Mouse (Mus musculus) limb, embryonic 13.5 days (tissue): ENCODE measurements around the gene Abcb6. TPM values are rescaled to one million over a fixed set of nuclear protein-coding genes. Genes with fewer than 3 reads are reported as not detected.

Source experiments
- ATAC-seq: fragments of 200-750 bp; cut with Nextera tagmentation; 2 replicates; pipeline ENCODE4 v1.8.0; 2017; ENCODE audit warnings: low read depth, moderate number of reproducible peaks, moderate TSS enrichment; ENCODE audit not compliant: low FRiP score
- H3K27ac ChIP-seq: fragments of 300-500 bp; sonication (generic); 2 replicates; pipeline ENCODE4 v1.5.1; 2015; ENCODE audit warnings: inconsistent platforms, mild to moderate bottlenecking, moderate library complexity
- H3K27me3 ChIP-seq: fragments of 300-500 bp; sonication (generic); 2 replicates; pipeline ENCODE4 v1.6.1; 2015; ENCODE audit warnings: mild to moderate bottlenecking, inconsistent platforms
- H3K36me3 ChIP-seq: fragments of 300-500 bp; sonication (generic); 2 replicates; pipeline ENCODE4 v1.6.1; 2015; ENCODE audit warnings: inconsistent platforms, mild to moderate bottlenecking, moderate library complexity
- H3K4me1 ChIP-seq: fragments of 300-500 bp; sonication (generic); 2 replicates; pipeline ENCODE4 v1.6.1; 2015; ENCODE audit warnings: inconsistent platforms
- H3K4me2 ChIP-seq: fragments of 300-500 bp; sonication (generic); replicated peaks from 2 replicates; pipeline ENCODE4 v1.6.1; 2015; ENCODE audit warnings: inconsistent platforms, mild to moderate bottlenecking, moderate library complexity
- H3K4me3 ChIP-seq: fragments of 300-500 bp; sonication (generic); 2 replicates; pipeline ENCODE4 v1.5.1; 2015; ENCODE audit warnings: moderate library complexity, mild to moderate bottlenecking, inconsistent platforms
- H3K9ac ChIP-seq: fragments of 300-500 bp; sonication (generic); 2 replicates; pipeline ENCODE4 v1.6.1; 2015; ENCODE audit warnings: mild to moderate bottlenecking, inconsistent platforms
- H3K9me3 ChIP-seq: fragments of 300-500 bp; sonication (generic); 2 replicates; pipeline ENCODE4 v1.6.1; 2016; ENCODE audit warnings: inconsistent platforms
- WGBS: fragments of 180-500 bp; shearing (Covaris S2); methylation state at CpG from one replicate; pipeline ENCODE4 v1.1.7; 2015; 5-methylcytosine and 5-hydroxymethylcytosine counted together
- polyA plus RNA-seq: library from polyadenylated mRNA; unstranded; fragments of >200 nt; fragmentation: Nextera tagmentation; extraction: Ambion mirVana; gene quantifications from 2 replicates; pipeline ENCODE4 v1.2.1, GENCODE M21; 2015

Gene Abcb6
- polyA plus RNA-seq, 1 experiment from 2014 or later, result 39.5 TPM

- peaks cover 22% of the 10 kb centered on the region for H3K4me1 ChIP-seq
- peak within 1 kb of the TSS; percentile 93 for H3K27ac ChIP-seq
- peak within 1 kb of the TSS; percentile 90 for H3K9ac ChIP-seq
- H3K27me3 ChIP-seq, result no peaks in the 10 kb centered on the region
- H3K4me3 ChIP-seq, result peak within 1 kb of the TSS; percentile 80
- H3K4me2 ChIP-seq, result peak within 1 kb of the TSS; percentile 95
- no peaks in the 10 kb centered on the region for H3K9me3 ChIP-seq
- peaks cover 39% of the 10 kb centered on the region for H3K36me3 ChIP-seq
- ATAC-seq, result peak; percentile 99
- under 1% methylated on average over 55 of the region's 56 CpGs for WGBS
Measured at GRCm38 (mm10) chr1:75191622-75192402, 11.6 kb upstream of the Abcb6 start, which contains the start of the genes Ankzf1 and Atg9a. Gene Ankzf1, plus strand, starts transcription at chr1:75192151. Gene Atg9a, minus strand, starts transcription at chr1:75192196.

DNA sequence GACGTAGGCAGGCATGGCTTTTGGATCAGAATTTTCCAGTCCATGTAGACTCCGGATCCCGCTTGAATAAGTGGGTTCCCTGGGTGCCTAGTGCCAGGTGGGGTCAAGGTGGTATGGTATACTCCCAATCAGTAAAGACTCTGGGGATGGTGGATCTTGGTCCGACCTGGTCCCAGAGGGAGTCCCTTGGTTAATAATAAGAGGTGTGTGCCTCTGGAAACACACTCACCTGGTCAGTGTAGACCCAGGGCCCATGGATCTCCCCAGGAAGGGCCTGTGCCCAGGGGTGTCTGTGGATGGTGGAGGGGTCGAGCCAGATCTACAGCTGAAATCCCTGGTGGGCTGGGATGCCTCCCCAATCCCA lies 11.0 kb upstream of the Abcb6 start:
- Histone ChIP-seq H3K27me3 (no peaks in the 10 kb centered on the region), H3K4me3 (peak overlapping the region; percentile 80), H3K9ac (peak overlapping the region; percentile 87), H3K36me3 (peaks cover 39% of the 10 kb centered on the region), H3K27ac (peak overlapping the region; percentile 77; the same call in 1 of the 2 replicates), H3K9me3 (no peaks in the 10 kb centered on the region), H3K4me2 (peak overlapping the region; percentile 95), H3K4me1 (peaks cover 22% of the 10 kb centered on the region)
- no peak for ATAC-seq
- WGBS, result 41% methylated on average over 5 of the region's 5 CpGs

DNA sequence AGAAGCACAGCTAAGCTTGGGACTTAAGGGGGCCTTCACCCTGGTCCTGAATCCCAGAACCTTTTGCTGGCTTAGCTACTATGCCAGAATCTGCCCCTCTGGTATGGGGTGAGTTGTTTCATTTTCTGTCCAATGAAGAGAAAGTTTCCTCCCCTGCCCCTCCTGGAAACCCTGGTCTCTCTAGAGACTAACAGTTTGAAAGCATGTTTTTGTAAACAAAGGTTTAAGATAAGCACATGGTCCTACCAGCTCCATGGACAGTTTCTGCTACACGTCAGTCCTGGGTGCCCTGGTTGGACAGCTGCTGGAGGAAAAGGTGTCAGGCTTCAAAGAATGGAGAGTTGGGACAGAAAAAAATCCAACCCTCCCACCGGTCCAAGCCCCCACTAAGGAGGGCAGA lies 10.4 kb upstream of the Abcb6 start:
- Histone ChIP-seq H3K27me3 (no peaks in the 10 kb centered on the region), H3K27ac (no peak overlapping the region), H3K4me2 (peak overlapping the region; percentile 95), H3K9ac (peak overlapping the region; percentile 87; the same call in 1 of the 2 replicates), H3K4me1 (peaks cover 22% of the 10 kb centered on the region), H3K9me3 (no peaks in the 10 kb centered on the region), H3K36me3 (peaks cover 39% of the 10 kb centered on the region), H3K4me3 (peak overlapping the region; percentile 80)
- 52% methylated on average over 2 of the region's 2 CpGs for WGBS
- ATAC-seq, result no peak

GRCm38 (mm10) chr1:75187914-75188483 lies 7.8 kb upstream of the Abcb6 start:
- Histone ChIP-seq H3K9me3 (no peaks in the 10 kb centered on the region), H3K4me1 (peaks cover 15% of the 10 kb centered on the region), H3K27me3 (no peaks in the 10 kb centered on the region), H3K4me3 (no peak overlapping the region), H3K4me2 (no peak overlapping the region), H3K36me3 (peaks cover 61% of the 10 kb centered on the region), H3K27ac (no peak overlapping the region), H3K9ac (no peak overlapping the region)
- ATAC-seq, result no peak
- 79% methylated on average over 2 of the region's 2 CpGs for WGBS

GRCm38 (mm10) chr1:75187126-75187525 lies 6.9 kb upstream of the Abcb6 start:
- H3K27me3 ChIP-seq, result no peaks in the 10 kb centered on the region
- H3K9me3 ChIP-seq, result no peaks in the 10 kb centered on the region
- no peak for ATAC-seq
- H3K4me1 ChIP-seq, result peaks cover 12% of the 10 kb centered on the region
- H3K36me3 ChIP-seq, result peaks cover 69% of the 10 kb centered on the region
- H3K27ac ChIP-seq, result no peak overlapping the region
- no peak overlapping the region for H3K9ac ChIP-seq
- no peak overlapping the region for H3K4me2 ChIP-seq
- no peak overlapping the region for H3K4me3 ChIP-seq

GRCm38 (mm10) chr1:75185495-75185894 lies 5.3 kb upstream of the Abcb6 start:
- H3K9me3 ChIP-seq, result no peaks in the 10 kb centered on the region
- H3K27me3 ChIP-seq, result no peaks in the 10 kb centered on the region
- H3K27ac ChIP-seq, result no peak overlapping the region
- no peak overlapping the region for H3K9ac ChIP-seq
- no peak for ATAC-seq
- H3K4me2 ChIP-seq, result no peak overlapping the region
- peaks cover 80% of the 10 kb centered on the region for H3K36me3 ChIP-seq
- peaks cover 8% of the 10 kb centered on the region for H3K4me1 ChIP-seq
- WGBS, result 92% methylated on average over 11 of the region's 11 CpGs
- H3K4me3 ChIP-seq, result no peak overlapping the region

DNA sequence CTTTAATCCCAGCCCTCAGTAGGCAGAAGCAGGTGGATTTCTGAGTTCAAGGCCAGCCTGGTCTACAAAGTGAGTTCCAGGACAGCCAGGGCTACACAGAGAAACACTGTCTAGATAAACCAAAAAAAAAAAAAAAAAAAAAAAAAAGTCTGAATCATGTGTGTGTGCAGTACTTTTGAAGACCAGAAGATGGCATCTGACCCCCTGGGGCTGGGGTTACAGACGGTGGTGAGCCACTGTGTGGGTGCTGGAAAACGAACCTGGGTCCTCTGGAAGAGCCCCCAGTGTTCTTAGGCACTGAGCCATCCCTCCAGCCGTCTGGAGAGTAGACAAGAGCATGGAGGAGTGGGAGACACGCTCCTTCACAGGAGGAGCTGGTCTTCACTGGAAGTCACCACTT lies 2.0 kb upstream of the Abcb6 start:
- Histone ChIP-seq H3K4me2 (no peak overlapping the region), H3K27ac (no peak overlapping the region), H3K4me3 (no peak overlapping the region), H3K9ac (no peak overlapping the region), H3K4me1 (peaks cover 18% of the 10 kb centered on the region), H3K36me3 (peaks cover 70% of the 10 kb centered on the region), H3K9me3 (no peaks in the 10 kb centered on the region), H3K27me3 (no peaks in the 10 kb centered on the region)
- ATAC-seq, result no peak
- 68% methylated on average over 4 of the region's 4 CpGs for WGBS

DNA sequence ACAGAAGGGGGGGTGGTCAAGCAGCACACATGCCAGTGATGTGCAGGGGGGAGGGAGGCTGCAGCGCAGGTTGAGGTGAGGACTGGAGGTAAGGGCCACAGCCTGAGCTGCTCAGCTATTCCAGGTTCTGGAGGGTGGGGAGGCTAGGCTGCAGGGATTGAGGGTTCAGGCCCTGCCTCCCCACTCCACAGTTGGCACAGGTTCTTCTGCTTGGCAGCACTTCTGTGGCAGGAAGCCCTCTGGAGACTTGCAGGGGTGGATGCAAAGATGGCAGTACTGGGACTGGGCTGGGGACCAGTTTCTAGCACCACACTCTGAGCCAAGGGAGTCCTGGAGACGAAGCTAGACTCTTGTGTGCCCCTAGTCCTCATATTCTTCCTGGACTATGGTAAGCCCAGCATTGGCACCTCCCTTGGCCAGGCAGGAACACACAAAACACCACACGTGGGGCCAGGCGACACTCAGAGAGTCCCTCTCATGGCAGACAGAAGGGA lies 1.2 kb upstream of the Abcb6 start:
- H3K9me3 ChIP-seq, result no peaks in the 10 kb centered on the region
- H3K27me3 ChIP-seq, result no peaks in the 10 kb centered on the region
- no peak overlapping the region for H3K27ac ChIP-seq
- WGBS, result 88% methylated on average over 4 of the region's 4 CpGs
- H3K4me2 ChIP-seq, result no peak overlapping the region
- no peak overlapping the region for H3K9ac ChIP-seq
- no peak overlapping the region for H3K4me3 ChIP-seq
- H3K4me1 ChIP-seq, result peaks cover 18% of the 10 kb centered on the region
- H3K36me3 ChIP-seq, result peaks cover 70% of the 10 kb centered on the region
- ATAC-seq, result no peak

GRCm38 (mm10) chr1:75180741-75181140 lies 549 bp upstream of the Abcb6 start:
- H3K9ac ChIP-seq, result no peak overlapping the region
- H3K36me3 ChIP-seq, result peaks cover 70% of the 10 kb centered on the region
- peaks cover 18% of the 10 kb centered on the region for H3K4me1 ChIP-seq
- peak overlapping the region; percentile 63 for H3K4me3 ChIP-seq
- H3K4me2 ChIP-seq, result peak overlapping the region; percentile 100
- H3K27me3 ChIP-seq, result no peaks in the 10 kb centered on the region
- ATAC-seq, result no peak
- WGBS, result 41% methylated on average over 6 of the region's 7 CpGs
- H3K9me3 ChIP-seq, result no peaks in the 10 kb centered on the region
- no peak overlapping the region for H3K27ac ChIP-seq

DNA sequence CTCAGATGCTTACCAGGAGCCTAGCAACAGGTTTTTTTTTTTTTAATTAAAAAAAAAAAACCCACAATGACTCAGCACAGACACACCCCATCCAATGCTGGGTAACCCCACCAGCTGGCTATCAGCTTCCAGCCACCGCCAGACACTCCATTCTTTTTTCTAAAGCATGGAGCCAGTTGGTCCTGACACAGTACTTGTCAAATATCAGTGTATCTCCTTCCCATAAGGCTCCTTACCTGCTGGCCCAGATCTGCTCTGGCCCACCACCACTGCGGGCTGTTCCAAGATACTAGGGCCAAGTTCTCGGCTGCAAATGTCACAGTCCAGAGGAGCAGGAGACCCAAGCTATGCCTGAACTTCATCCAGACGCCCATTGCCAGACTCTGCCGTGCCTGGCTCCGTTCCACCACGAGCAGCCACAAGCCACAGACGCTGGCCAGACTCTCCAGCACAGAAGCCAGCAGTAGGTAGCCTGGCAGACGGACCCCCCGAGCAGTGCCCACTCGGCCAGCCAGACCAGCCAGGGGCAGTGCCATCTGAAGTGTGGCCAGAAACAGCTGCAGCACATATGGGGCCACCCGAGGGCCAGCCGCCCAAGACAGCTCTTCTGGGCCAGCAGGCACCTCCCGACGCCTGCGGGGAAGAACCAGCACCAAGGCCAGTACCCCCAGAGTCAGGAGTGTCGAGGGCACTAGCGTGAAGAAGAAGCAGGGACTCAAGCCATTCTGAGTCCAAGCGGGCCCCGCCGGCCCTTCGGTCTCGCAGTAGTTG lies 673 bp downstream of the Abcb6 start:
- Histone ChIP-seq H3K4me1 (peaks cover 18% of the 10 kb centered on the region), H3K9ac (peak overlapping the region; percentile 78), H3K9me3 (no peaks in the 10 kb centered on the region), H3K27ac (no peak overlapping the region), H3K36me3 (peaks cover 68% of the 10 kb centered on the region), H3K4me3 (peak overlapping the region; percentile 63), H3K4me2 (peak overlapping the region; percentile 100), H3K27me3 (no peaks in the 10 kb centered on the region)
- peak; percentile 38 for ATAC-seq
- 9% methylated on average over 23 of the region's 23 CpGs for whole genome bisulfite sequencing

DNA sequence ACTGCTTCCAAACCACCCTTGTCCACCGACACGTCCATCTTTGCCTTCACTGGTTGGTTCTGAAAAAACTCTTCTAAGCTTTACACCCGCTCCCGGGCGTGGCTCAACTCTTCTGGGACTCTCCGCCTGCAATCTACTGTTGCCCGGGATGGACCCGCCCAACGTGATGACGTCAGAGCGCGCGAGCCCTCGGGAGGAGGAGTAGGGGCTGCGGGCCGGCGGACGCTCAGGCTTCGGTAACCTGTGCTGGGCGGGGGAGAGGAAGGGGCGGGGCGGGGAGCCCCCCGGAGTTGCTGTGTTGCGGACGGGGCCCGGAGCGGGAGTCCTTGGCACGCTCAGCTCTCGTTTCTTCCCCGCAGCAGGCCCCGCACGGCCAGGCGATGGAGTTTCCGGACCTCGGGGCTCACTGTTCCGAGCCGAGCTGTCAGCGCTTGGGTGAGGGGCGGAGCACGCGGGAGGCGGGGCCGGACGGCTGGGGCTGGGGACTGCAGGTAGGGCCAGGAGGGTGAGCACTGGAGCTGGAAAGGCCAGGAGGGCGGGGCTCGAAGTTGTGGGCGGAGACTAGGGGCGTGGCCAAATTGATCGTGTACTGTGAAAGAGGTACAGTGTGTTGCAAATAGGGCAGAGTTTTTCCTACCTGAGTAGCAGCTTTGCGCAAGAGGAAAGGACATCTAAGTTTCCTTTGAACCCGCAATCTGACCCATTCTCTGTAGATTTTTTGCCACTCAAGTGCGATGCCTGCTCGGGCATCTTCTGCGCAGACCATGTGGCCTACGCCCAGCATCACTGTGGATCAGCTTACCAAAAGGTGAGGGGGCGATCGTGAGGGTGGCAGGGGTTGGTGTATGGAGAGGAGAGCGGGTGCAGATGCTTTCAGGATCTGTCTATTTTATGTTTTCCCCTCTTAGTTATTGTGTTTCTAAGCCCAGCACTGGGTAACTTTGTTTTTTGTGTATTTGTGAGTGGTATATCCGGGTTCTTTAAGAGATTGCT lies 11.4 kb downstream of the Abcb6 start, which contains the start of gene Zfand2b:
TSS of gene Zfand2b (plus strand) at position 175 of the 993 bp plus-strand sequence.
- WGBS, result under 1% methylated on average over 57 of the region's 59 CpGs
- H3K4me1 ChIP-seq, result peaks cover 9% of the 10 kb centered on the region
- peak within 1 kb of the TSS; percentile 86 for H3K27ac ChIP-seq
- no peaks in the 10 kb centered on the region for H3K9me3 ChIP-seq
- H3K27me3 ChIP-seq, result no peaks in the 10 kb centered on the region
- ATAC-seq, result peak; percentile 98
- peak within 1 kb of the TSS; percentile 70 for H3K4me3 ChIP-seq
- H3K36me3 ChIP-seq, result peaks cover 41% of the 10 kb centered on the region
- peak within 1 kb of the TSS; percentile 80 for H3K4me2 ChIP-seq
- H3K9ac ChIP-seq, result peak within 1 kb of the TSS; percentile 70
